Mouse (Mus musculus) spleen, adult 2 months (tissue): ENCODE measurements around the gene Pax3.

Experiments used
- CTCF ChIP-seq: fragments of 200-500 bp; IDR thresholded peaks from 2 replicates; pipeline ENCODE4 v1.5.1; 2011; ENCODE audit warnings: mild to moderate bottlenecking, inconsistent platforms; ENCODE audit not compliant: insufficient read depth, insufficient read length, insufficient replicate concordance; ENCODE audit errors: extremely low read depth
- POLR2A ChIP-seq: fragments of 200-500 bp; IDR thresholded peaks from 2 replicates; pipeline ENCODE4 v1.6.1; 2011; ENCODE audit warnings: low read depth, low read length, inconsistent platforms

GRCm38 (mm10) chr1:78217151-78218034, 20.5 kb upstream of the Pax3 start:
- TF ChIP-seq CTCF (no peak), POLR2A (no peak)
